Mouse (Mus musculus): Measurements from ENCODE around the gene Mtnr1a.

Mtnr1a gene

GRCm38 (mm10) chr8:45109371-45110063 is 40.6 kb downstream of the Mtnr1a start:
- in situ Hi-C loops (cut with MseI, MboI): no loop called here

GRCm38 (mm10) chr8:45110064-45110812 is 41.3 kb downstream of the Mtnr1a start:
- in situ Hi-C loops (cut with MseI, MboI): no loop called here

GRCm38 (mm10) chr8:45110813-45111104 is 41.8 kb downstream of the Mtnr1a start:
- in situ Hi-C loops (cut with MseI, MboI): no loop called here

- in situ Hi-C loops (cut with MseI, MboI): no loop called here
Measured at GRCm38 (mm10) chr8:45111820-45112219, 42.9 kb downstream of the Mtnr1a start.

- in situ Hi-C loops (cut with MseI, MboI): no loop called here
Measured at GRCm38 (mm10) chr8:45117588-45117987, 48.7 kb downstream of the Mtnr1a start.

GRCm38 (mm10) chr8:45125680-45126079 is 56.7 kb downstream of the Mtnr1a start:
- in situ Hi-C loops (cut with MseI, MboI): no loop called here
